Mouse (Mus musculus): ENCODE data around the gene BC030500.

Gene BC030500

GRCm38 (mm10) chr8:58911677-58912076 lies at the start of gene BC030500:
Gene BC030500, plus strand, starts transcription at chr8:58911755.
- DNase-seq (ENCODE audit: inconsistent ontology term): no peak

- DNase-seq (ENCODE audit: inconsistent ontology term): peak; percentile 17
Measured at GRCm38 (mm10) chr8:58886405-58886804, 25.1 kb upstream of the BC030500 start.

- no peak for DNase-seq (ENCODE audit: inconsistent ontology term)
Measured at GRCm38 (mm10) chr8:58890591-58890990, 21.0 kb upstream of the BC030500 start.

- no peak for DNase-seq (ENCODE audit: inconsistent ontology term)
Measured at GRCm38 (mm10) chr8:58895960-58896359, 15.6 kb upstream of the BC030500 start.

- DNase-seq (ENCODE audit: inconsistent ontology term): no peak
Measured at GRCm38 (mm10) chr8:58904465-58904864, 7.1 kb upstream of the BC030500 start.

- DNase-seq (ENCODE audit: inconsistent ontology term): peak; percentile 46
Measured at GRCm38 (mm10) chr8:58912196-58912839, 763 bp downstream of the BC030500 start, which contains the start of gene Galntl6. Gene Galntl6, minus strand, starts transcription at chr8:58912640.

GRCm38 (mm10) chr8:58912840-58913639 lies 1.5 kb downstream of the BC030500 start:
- DNase-seq (ENCODE audit: inconsistent ontology term): no peak

- no peak for DNase-seq (ENCODE audit: inconsistent ontology term)
Measured at GRCm38 (mm10) chr8:58913640-58913968, 2.0 kb downstream of the BC030500 start.

GRCm38 (mm10) chr8:58915142-58915541 lies 3.6 kb downstream of the BC030500 start:
- no peak for DNase-seq (ENCODE audit: inconsistent ontology term)

- no peak for DNase-seq (ENCODE audit: inconsistent ontology term)
Measured at GRCm38 (mm10) chr8:58931066-58931465, 19.5 kb downstream of the BC030500 start.

- no peak for DNase-seq (ENCODE audit: inconsistent ontology term)
Measured at GRCm38 (mm10) chr8:58943773-58944172, 32.2 kb downstream of the BC030500 start.

GRCm38 (mm10) chr8:58957195-58957739 lies 45.7 kb downstream of the BC030500 start:
- DNase-seq (ENCODE audit: inconsistent ontology term): no peak

Measured in Muller cell, postnatal 12 days (primary cell).